Mouse (Mus musculus): Measurements from ENCODE around the gene Gch1. TPM values are rescaled to one million over a fixed set of nuclear protein-coding genes. Genes with fewer than 3 reads are reported as not detected.
A peak's percentile ranks its signal among the peaks of the same experiment; 100 is the strongest.

Gch1 gene
- polyA plus RNA-seq, 1 experiment = 16.1 TPM

DNA sequence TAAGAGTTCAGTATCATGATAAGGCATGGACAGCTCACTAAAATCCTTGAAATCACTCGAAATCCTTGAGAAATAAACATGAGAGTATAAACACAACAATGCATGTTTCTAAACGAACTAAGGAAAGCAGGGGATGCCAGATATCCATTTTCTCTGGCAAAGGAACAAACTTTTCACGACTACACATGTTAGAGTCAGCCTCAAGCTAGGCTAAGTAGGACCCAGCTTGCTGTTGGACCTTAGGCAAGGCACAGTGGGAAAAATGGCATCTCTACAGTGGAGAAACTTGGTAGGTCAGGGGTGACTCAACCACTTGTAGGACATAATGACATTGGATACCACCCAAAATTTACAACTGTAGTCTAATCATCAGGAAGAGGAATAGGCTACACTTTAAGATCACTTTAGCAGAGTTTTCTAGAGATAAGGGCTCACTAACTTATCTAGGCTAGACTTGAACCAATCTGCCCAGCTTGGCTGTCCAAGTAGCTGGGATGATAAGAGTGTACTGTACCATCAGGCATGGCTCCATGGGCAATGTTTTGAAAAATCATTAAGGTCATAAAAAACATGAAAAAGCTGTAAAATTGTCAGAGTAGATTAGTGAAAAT lies 18.6 kb downstream of the Gch1 start:
- TF ChIP-seq POLR2A (IDR thresholded peaks at IDR 0.05; ENCODE audit: low read depth, low read length) (no peak), CTCF (IDR thresholded peaks at IDR 0.05; ENCODE audit: extremely low read depth, insufficient read depth, insufficient read length, insufficient replicate concordance) (no peak)

DNA sequence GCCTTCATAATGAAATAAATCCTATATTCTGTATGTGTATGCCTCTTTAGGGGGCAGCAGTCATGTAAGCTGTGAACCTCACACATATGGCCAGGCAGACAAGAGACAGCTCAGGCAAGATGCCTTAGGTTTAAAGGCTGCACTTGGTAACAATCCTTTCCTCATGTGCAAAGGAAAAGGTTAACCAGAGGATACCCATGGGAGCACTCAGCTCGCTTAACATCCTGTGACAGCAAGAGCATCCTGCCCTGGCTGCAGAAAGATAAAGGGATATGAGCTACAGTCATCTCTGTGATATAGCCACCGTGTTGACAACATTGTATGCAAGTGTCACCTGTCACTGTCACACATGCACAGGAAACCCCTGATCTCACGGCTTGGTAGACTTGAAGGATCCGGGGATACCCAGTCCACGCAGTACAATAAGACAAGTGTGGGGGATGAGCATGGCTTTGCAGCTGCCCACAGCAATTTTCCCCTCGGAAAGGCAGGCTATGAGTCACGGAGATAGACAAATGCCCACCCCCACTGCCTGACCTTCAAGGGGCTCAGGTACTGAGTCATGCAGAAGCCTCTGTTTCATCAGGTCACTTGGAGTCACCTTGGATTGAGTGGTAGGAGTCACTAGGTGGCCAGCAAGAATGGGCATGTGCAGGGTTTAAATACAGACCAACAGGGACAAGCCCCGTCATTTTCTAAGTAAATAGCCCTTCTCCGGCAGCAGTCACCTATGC lies 19.4 kb downstream of the Gch1 start:
- no peak for TF ChIP-seq CTCF (IDR thresholded peaks at IDR 0.05; ENCODE audit: extremely low read depth, insufficient read depth, insufficient read length, insufficient replicate concordance)
- no peak for TF ChIP-seq POLR2A (IDR thresholded peaks at IDR 0.05; ENCODE audit: low read depth, low read length)
- 48% methylated on average over 9 of the region's 9 CpGs for WGBS
- DNase-seq (ENCODE audit: low read depth in 1 of 2, low spot score in 2 of 2) = peak in 1 of 2 experiments; percentile 25
- Histone ChIP-seq H3K36me3 (ENCODE audit: control insufficient read depth, insufficient read depth, low read length) (0 out of 2 replicates have a peak, but pooled peaks cover 3% of the 10 kb centered on the region), H3K27ac (ENCODE audit: insufficient read depth, low read length) (no peak overlapping the region), H3K4me3 (ENCODE audit: extremely low read depth, insufficient read depth, insufficient read length) (no peak overlapping the region), H3K27me3 (ENCODE audit: control insufficient read depth, insufficient read depth, low read length) (no peaks in the 10 kb centered on the region), H3K4me1 (ENCODE audit: control insufficient read depth, insufficient read depth, insufficient read length) (peaks cover 11% of the 10 kb centered on the region; the same call in 1 of the 2 replicates)

More for the DNA sequence above, 18.6 kb downstream of the Gch1 start:
- Histone ChIP-seq H3K27me3 (ENCODE audit: control insufficient read depth, insufficient read depth, low read length) (no peaks in the 10 kb centered on the region), H3K4me1 (ENCODE audit: control insufficient read depth, insufficient read depth, insufficient read length) (peaks cover 9% of the 10 kb centered on the region; the same call in 1 of the 2 replicates), H3K36me3 (ENCODE audit: control insufficient read depth, insufficient read depth, low read length) (0 out of 2 replicates have a peak, but pooled peaks cover 3% of the 10 kb centered on the region), H3K27ac (ENCODE audit: insufficient read depth, low read length) (no peak overlapping the region), H3K4me3 (ENCODE audit: extremely low read depth, insufficient read depth, insufficient read length) (no peak overlapping the region)
- DNase-seq (ENCODE audit: low read depth in 1 of 2, low spot score in 2 of 2) = no peak
- WGBS = 73% methylated on average over 3 of the region's 3 CpGs

GRCm38 (mm10) chr14:47165741-47166140 lies 23.5 kb downstream of the Gch1 start:
- 0 out of 2 replicates have a peak, but pooled peaks cover 3% of the 10 kb centered on the region for H3K36me3 ChIP-seq (ENCODE audit: control insufficient read depth, insufficient read depth, low read length)
- H3K27me3 ChIP-seq (ENCODE audit: control insufficient read depth, insufficient read depth, low read length) = no peaks in the 10 kb centered on the region
- TF ChIP-seq POLR2A (IDR thresholded peaks at IDR 0.05; ENCODE audit: low read depth, low read length) (no peak; the same call in 1 of the 2 replicates), CTCF (IDR thresholded peaks at IDR 0.05; ENCODE audit: extremely low read depth, insufficient read depth, insufficient read length, insufficient replicate concordance) (no peak)
- H3K4me1 ChIP-seq (ENCODE audit: control insufficient read depth, insufficient read depth, insufficient read length) = peaks cover 15% of the 10 kb centered on the region; the same call in 1 of the 2 replicates
- DNase-seq (ENCODE audit: low read depth in 1 of 2, low spot score in 2 of 2) = peak; percentile 38 to 63
- peak overlapping the region; percentile 96 for H3K27ac ChIP-seq (ENCODE audit: insufficient read depth, low read length)
- WGBS = 52% methylated on average over 5 of the region's 5 CpGs
- H3K4me3 ChIP-seq (ENCODE audit: extremely low read depth, insufficient read depth, insufficient read length) = peak overlapping the region; percentile 36; the same call in 1 of the 2 replicates

- Histone ChIP-seq H3K4me3 (ENCODE audit: extremely low read depth, insufficient read depth, insufficient read length) (no peak overlapping the region), H3K27ac (ENCODE audit: insufficient read depth, low read length) (peak overlapping the region; percentile 96), H3K4me1 (ENCODE audit: control insufficient read depth, insufficient read depth, insufficient read length) (peaks cover 15% of the 10 kb centered on the region; the same call in 1 of the 2 replicates), H3K27me3 (ENCODE audit: control insufficient read depth, insufficient read depth, low read length) (no peaks in the 10 kb centered on the region), H3K36me3 (ENCODE audit: control insufficient read depth, insufficient read depth, low read length) (0 out of 2 replicates have a peak, but pooled peaks cover 3% of the 10 kb centered on the region)
- TF ChIP-seq CTCF (IDR thresholded peaks at IDR 0.05; ENCODE audit: extremely low read depth, insufficient read depth, insufficient read length, insufficient replicate concordance) (no peak), POLR2A (IDR thresholded peaks at IDR 0.05; ENCODE audit: low read depth, low read length) (no peak)
- WGBS = 21% methylated on average over 5 of the region's 5 CpGs
- DNase-seq (ENCODE audit: low read depth in 1 of 2, low spot score in 2 of 2) = peak; percentile 40 to 82
Observed at GRCm38 (mm10) chr14:47165117-47165516, 24.1 kb downstream of the Gch1 start.

DNA sequence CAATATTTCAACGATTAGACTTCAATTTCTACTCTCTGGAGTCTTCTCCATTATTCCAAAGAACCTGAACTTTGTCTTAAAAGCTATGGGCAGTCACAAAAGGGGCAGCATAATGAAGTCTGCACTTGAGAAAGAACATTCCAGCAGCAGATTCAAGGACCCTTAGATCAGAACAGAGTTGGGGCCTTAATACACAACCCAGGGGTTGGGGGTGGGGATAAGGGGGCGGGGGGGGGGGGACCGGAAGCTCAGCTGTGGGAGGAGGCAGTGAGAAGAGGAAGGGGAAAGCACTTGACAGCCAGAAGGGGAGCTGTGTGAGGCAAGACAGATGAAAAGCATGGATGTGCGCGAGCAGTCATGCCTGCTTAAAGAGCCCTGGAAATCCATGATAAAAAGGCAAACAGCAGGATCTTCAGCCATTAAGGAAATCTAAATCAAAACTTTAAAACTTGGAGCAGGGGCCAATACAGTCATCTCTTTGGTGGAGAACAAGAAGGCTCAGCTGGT lies 27.2 kb downstream of the Gch1 start:
- no peak for TF ChIP-seq POLR2A (IDR thresholded peaks at IDR 0.05; ENCODE audit: low read depth, low read length)
- 28% methylated on average over 5 of the region's 5 CpGs for WGBS
- Histone ChIP-seq H3K27me3 (ENCODE audit: control insufficient read depth, insufficient read depth, low read length) (no peaks in the 10 kb centered on the region), H3K27ac (ENCODE audit: insufficient read depth, low read length) (peak overlapping the region; percentile 47; the same call in 1 of the 2 replicates), H3K4me1 (ENCODE audit: control insufficient read depth, insufficient read depth, insufficient read length) (peaks cover 10% of the 10 kb centered on the region; the same call in 1 of the 2 replicates), H3K4me3 (ENCODE audit: extremely low read depth, insufficient read depth, insufficient read length) (no peak overlapping the region), H3K36me3 (ENCODE audit: control insufficient read depth, insufficient read depth, low read length) (peaks cover 4% of the 10 kb centered on the region; the same call in 1 of the 2 replicates)
- no peak for DNase-seq (ENCODE audit: low read depth in 1 of 2, low spot score in 2 of 2)

DNA sequence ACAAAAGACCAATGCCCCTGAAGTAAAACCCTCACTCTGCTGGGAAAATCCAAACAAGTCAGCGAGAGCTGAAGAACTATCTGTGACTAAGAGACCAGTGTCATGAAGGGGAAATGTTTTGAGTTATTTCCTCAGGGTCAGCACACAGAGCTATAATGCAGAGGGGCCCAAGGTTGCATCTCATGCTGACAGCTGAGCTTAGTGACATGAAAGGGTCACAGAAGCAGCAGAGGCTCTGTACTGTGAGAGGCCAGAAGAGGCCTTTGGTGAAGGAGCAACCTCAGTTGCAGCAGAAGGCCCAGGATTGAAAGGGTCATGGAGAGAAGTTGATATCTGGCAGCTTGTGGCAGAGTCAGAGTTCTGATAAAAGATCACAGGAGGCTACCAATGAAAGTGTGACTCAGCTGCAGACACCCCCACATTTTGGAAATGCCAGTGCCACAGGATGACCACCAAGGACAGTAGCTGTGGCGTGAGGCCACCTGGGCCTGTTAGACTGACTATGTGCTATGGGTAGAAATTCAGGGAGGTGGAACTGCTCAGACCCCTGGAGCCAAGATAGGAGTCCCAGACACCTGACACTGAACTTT lies 29.1 kb downstream of the Gch1 start:
- Histone ChIP-seq H3K4me3 (ENCODE audit: extremely low read depth, insufficient read depth, insufficient read length) (no peak overlapping the region), H3K27ac (ENCODE audit: insufficient read depth, low read length) (no peak overlapping the region), H3K4me1 (ENCODE audit: control insufficient read depth, insufficient read depth, insufficient read length) (peaks cover 7% of the 10 kb centered on the region; the same call in 1 of the 2 replicates), H3K36me3 (ENCODE audit: control insufficient read depth, insufficient read depth, low read length) (peaks cover 8% of the 10 kb centered on the region), H3K27me3 (ENCODE audit: control insufficient read depth, insufficient read depth, low read length) (no peaks in the 10 kb centered on the region)
- no peak for DNase-seq (ENCODE audit: low read depth in 1 of 2, low spot score in 2 of 2)
- 86% methylated on average over 2 of the region's 2 CpGs for WGBS
- TF ChIP-seq CTCF (IDR thresholded peaks at IDR 0.05; ENCODE audit: extremely low read depth, insufficient read depth, insufficient read length, insufficient replicate concordance) (no peak), POLR2A (IDR thresholded peaks at IDR 0.05; ENCODE audit: low read depth, low read length) (no peak)

All from spleen, adult 2 months (tissue).